Mouse (Mus musculus) C2C12 (cell line): ENCODE results near the gene Hexdc.

Experiments
- CEBPB ChIP-seq: IDR thresholded peaks from one replicate; pipeline ENCODE4 v1.6.1; 2011; ENCODE audit warnings: low read depth, mild to moderate bottlenecking, control low read depth, moderate library complexity
- CTCF ChIP-seq: IDR thresholded peaks from one replicate; pipeline ENCODE4 v1.5.1; 2011; ENCODE audit not compliant: control insufficient read depth, insufficient read depth, insufficient read length
- USF1 ChIP-seq: IDR thresholded peaks from one replicate; pipeline ENCODE4 v1.6.1; 2011; ENCODE audit warnings: low read depth, mild to moderate bottlenecking, control low read depth, moderate library complexity

GRCm38 (mm10) chr11:121221321-121222010, 17.2 kb downstream of the Hexdc start:
- TF ChIP-seq CTCF: no peak
- TF ChIP-seq CEBPB: no peak
- no peak for TF ChIP-seq USF1
